ENCODE assay signal across 12 mouse cellular contexts in the genomic region with DNA sequence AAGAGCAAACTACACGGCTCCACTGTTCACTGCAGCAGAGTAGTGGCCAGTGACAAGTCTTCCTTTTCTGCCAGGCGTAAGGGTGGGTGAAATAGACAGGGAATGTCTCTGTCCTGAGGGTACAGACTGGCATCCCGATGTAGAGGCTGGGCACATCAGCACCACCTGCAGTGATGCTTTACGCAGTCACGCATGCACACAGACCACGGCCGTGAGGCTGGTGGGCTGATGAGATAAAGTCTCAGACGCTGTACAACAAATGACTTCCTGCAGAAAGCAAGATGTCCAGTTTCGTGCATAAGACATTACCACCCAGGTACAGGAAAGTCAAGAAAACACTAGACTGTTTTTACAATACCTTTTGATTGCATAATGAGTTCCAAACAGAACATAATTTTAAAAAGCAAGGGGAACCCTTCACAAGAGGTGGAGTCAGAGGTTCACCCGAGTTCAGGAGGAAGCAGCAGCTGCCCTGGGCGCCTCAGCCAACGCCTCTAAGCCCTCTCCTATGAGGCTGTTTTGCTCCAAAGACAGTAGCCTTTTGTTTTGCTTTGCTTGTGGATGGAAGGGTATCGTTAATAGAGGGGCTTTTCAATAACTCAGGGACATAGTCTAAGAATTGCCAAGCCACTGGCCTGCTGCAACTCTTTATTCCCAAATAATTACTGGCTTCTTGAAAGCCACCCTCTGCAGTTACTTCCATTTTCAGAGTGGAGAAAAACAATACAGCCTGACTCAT. TPM values are rescaled to one million over a fixed set of nuclear protein-coding genes. Genes with fewer than 3 reads are reported as not detected.
DNase-seq lines count a peak whose midpoint lies in the region; ATAC-seq and TF ChIP-seq lines count a peak whose summit lies in the region.
"Had no signal": no experiment of that assay in that cellular context is flagged by ENCODE, and none has a peak within 500 bp of the region (broad histone marks: within the 10 kb centered on the region; RNA-seq: fewer than 3 reads in every experiment).

No protein-coding gene starts in this region.

- WGBS in heart, adult 2 months, result 55% methylated on average over 13 of the region's 13 CpGs
- WGBS in embryonic facial prominence, embryonic 14.5 days, result 41% methylated on average over 13 of the region's 13 CpGs
- 49% methylated on average over 13 of the region's 13 CpGs for WGBS in limb, embryonic 15.5 days

- intact Hi-C loops in heart, adult 2 months (cut with DNase I), result no loop called here

- TF ChIP-seq POLR2A in heart, adult 2 months (IDR thresholded peaks at IDR 0.05; ENCODE audit: insufficient read depth, low read depth, low read length), result no peak

- no peak for TF ChIP-seq CTCF in heart, adult 2 months (IDR thresholded peaks at IDR 0.05)
- no peak for TF ChIP-seq CTCF in G1E (IDR thresholded peaks at IDR 0.05; ENCODE audit: low read depth, low read length)

- H3K36me3 ChIP-seq in heart, adult 2 months (ENCODE audit: control insufficient read depth, insufficient read depth, low read length), result peaks cover 2% of the 10 kb centered on the region; the same call in 1 of the 2 replicates
- no peaks in the 10 kb centered on the region for H3K36me3 ChIP-seq in G1E (replicated peaks)
- H3K36me3 ChIP-seq in embryonic facial prominence, embryonic 14.5 days (ENCODE audit: control insufficient read depth, insufficient read depth, low read length), result no peaks in the 10 kb centered on the region
- no peaks in the 10 kb centered on the region; the same call in 1 of the 2 replicates for H3K36me3 ChIP-seq in limb, embryonic 15.5 days
- H3K36me3 ChIP-seq: lung, embryonic 15.5 days had no signal

- peaks cover 1% of the 10 kb centered on the region; the same call in 1 of the 2 replicates for H3K4me1 ChIP-seq in heart, adult 2 months (ENCODE audit: control insufficient read depth, insufficient read depth, low read length)
- peaks cover 61% of the 10 kb centered on the region for H3K4me1 ChIP-seq in G1E (ENCODE audit: insufficient read depth, low read depth, low read length)
- no peaks in the 10 kb centered on the region for H3K4me1 ChIP-seq in embryonic facial prominence, embryonic 14.5 days (ENCODE audit: control insufficient read depth, insufficient read depth, low read length)
- H3K4me1 ChIP-seq in limb, embryonic 15.5 days, result peaks cover 11% of the 10 kb centered on the region; the same call in 1 of the 2 replicates
- H3K4me1 ChIP-seq: lung, embryonic 15.5 days had no signal

- ATAC-seq in G1E (ENCODE audit: extremely low read depth, insufficient number of reproducible peaks, low FRiP score, poor library complexity, severe bottlenecking), result no peak; the same call in 1 of the 2 replicates
- ATAC-seq in embryonic facial prominence, embryonic 14.5 days (ENCODE audit: low read depth), result no peak
- no peak for ATAC-seq in limb, embryonic 15.5 days (ENCODE audit: insufficient number of reproducible peaks, low FRiP score, low TSS enrichment, low read depth)
- ATAC-seq: CD4-positive, CD25-positive, alpha-beta regulatory T cell, adult 4 months had no signal

- H3K79me2 ChIP-seq in heart, adult 2 months (replicated peaks; ENCODE audit: control insufficient read depth, insufficient read depth, low read length), result peaks cover 4% of the 10 kb centered on the region; the same call in 1 of the 2 replicates

- H3K27ac ChIP-seq in heart, adult 2 months, result peak overlapping the region; percentile 3
- H3K27ac ChIP-seq in embryonic facial prominence, embryonic 14.5 days (replicated peaks; ENCODE audit: low read depth, low read length), result peak overlapping the region; percentile 17; the same call in 1 of the 2 replicates
- peak overlapping the region; percentile 48 for H3K27ac ChIP-seq in limb, embryonic 15.5 days
- H3K27ac ChIP-seq: lung, embryonic 15.5 days had no signal

- H3K4me2 ChIP-seq in embryonic facial prominence, embryonic 14.5 days (ENCODE audit: low read depth, low read length), result no peak overlapping the region
- no peak overlapping the region for H3K4me2 ChIP-seq in limb, embryonic 15.5 days
- H3K4me2 ChIP-seq: lung, embryonic 15.5 days had no signal

- TF ChIP-seq EP300 in heart, adult 2 months (IDR thresholded peaks at IDR 0.05; ENCODE audit: insufficient read depth, low read depth, low read length), result no peak

- H3K9ac ChIP-seq in heart, adult 2 months (ENCODE audit: low read depth, low read length), result no peak overlapping the region
- H3K9ac ChIP-seq in embryonic facial prominence, embryonic 14.5 days (ENCODE audit: low read depth, low read length), result no peak overlapping the region
- H3K9ac ChIP-seq in limb, embryonic 15.5 days, result no peak overlapping the region
- H3K9ac ChIP-seq: lung, embryonic 15.5 days had no signal

- no peaks in the 10 kb centered on the region for H3K27me3 ChIP-seq in heart, adult 2 months (ENCODE audit: control insufficient read depth, insufficient read depth, low read length)
- H3K27me3 ChIP-seq in G1E (ENCODE audit: insufficient read depth, low read length), result no peaks in the 10 kb centered on the region
- no peaks in the 10 kb centered on the region for H3K27me3 ChIP-seq in embryonic facial prominence, embryonic 14.5 days (replicated peaks; ENCODE audit: control insufficient read depth, insufficient read depth, low read length)
- no peaks in the 10 kb centered on the region for H3K27me3 ChIP-seq in limb, embryonic 15.5 days
- H3K27me3 ChIP-seq: lung, embryonic 15.5 days had no signal

- no peaks in the 10 kb centered on the region for H3K9me3 ChIP-seq in G1E (replicated peaks)
- H3K9me3 ChIP-seq in embryonic facial prominence, embryonic 14.5 days (ENCODE audit: control insufficient read depth, low read length), result no peaks in the 10 kb centered on the region
- H3K9me3 ChIP-seq in limb, embryonic 15.5 days, result no peaks in the 10 kb centered on the region
- H3K9me3 ChIP-seq: lung, embryonic 15.5 days had no signal

- H3K4me3 ChIP-seq in heart, adult 2 months, result no peak overlapping the region
- H3K4me3 ChIP-seq in G1E (ENCODE audit: low read depth, low read length), result peak overlapping the region; percentile 44; the same call in 1 of the 2 replicates
- H3K4me3 ChIP-seq in embryonic facial prominence, embryonic 14.5 days (ENCODE audit: low read depth, low read length), result no peak overlapping the region
- H3K4me3 ChIP-seq in limb, embryonic 15.5 days, result no peak overlapping the region
- H3K4me3 ChIP-seq: lung, embryonic 15.5 days had no signal

- DNase-seq in heart, adult 2 months, result peak in 1 of 2 experiments; percentile 20
- no peak for DNase-seq in heart, adult 8-10 months (ENCODE audit: low spot score)
- DNase-seq in G1E (ENCODE audit: low spot score), result no peak
- DNase-seq in embryonic facial prominence, embryonic 14.5 days (ENCODE audit: low spot score), result peak; percentile 27
- no peak for DNase-seq in ovary, adult 18-20 months (ENCODE audit: low spot score)
- no peak for DNase-seq in layer of hippocampus, postnatal 10 days (ENCODE audit: low spot score in 2 of 2)
- DNase-seq in adrenal gland, adult 2 months, result no peak
- DNase-seq: right cerebral cortex, postnatal 4 days had no signal

RNA-seq across cellular contexts. Expression of gene Fam234a, which starts 8.8 kb away (rescaled TPM):
- total RNA-seq in heart, adult 2 months (2021), result 100 to 1,000 TPM; 113 to 128 TPM
- 93.1 and 118 TPM in 2 replicates for polyA plus RNA-seq in heart, adult 2 months (2012; rRNA removed)
- 100 to 1,000 TPM; 118 to 143 (median 133) TPM for total RNA-seq in heart, adult 8-10 months (2022)
- total RNA-seq in G1E (2014; fragmentation: Nextera tagmentation) (5.5 and 7.0 TPM in 2 replicates), G1E (2017) (3.0 and 3.2 TPM in 2 replicates)
- polyA plus RNA-seq in G1E (2012), result 2.9 and 4.2 TPM in 2 replicates
- 39.4 and 42.3 TPM in 2 replicates for polyA plus RNA-seq in embryonic facial prominence, embryonic 14.5 days (2014; fragmentation: Nextera tagmentation; extraction: Ambion mirVana)
- 60.6 and 64.2 TPM in 2 replicates for polyA plus RNA-seq in limb, embryonic 15.5 days (2015; fragmentation: Nextera tagmentation; extraction: Ambion mirVana)
- 10 to 100 TPM; 19.9 to 23.3 TPM for total RNA-seq in layer of hippocampus, postnatal 10 days (2021)
- total RNA-seq in adrenal gland, adult 2 months (2021), result 100 to 1,000 TPM; 110 to 137 TPM
- polyA plus RNA-seq in adrenal gland, adult 2 months (2012; rRNA removed), result 103 and 112 TPM in 2 replicates

RNA-seq across cellular contexts. Expression of gene Luc7l, which starts 17.4 kb away (rescaled TPM):
- 10 to 100 TPM; 13.2 to 16.3 TPM for total RNA-seq in heart, adult 2 months (2021)
- polyA plus RNA-seq in heart, adult 2 months (2012; rRNA removed), result 13.6 and 22.9 TPM in 2 replicates
- 10 to 100 TPM in 3 of 4 experiments, 1 to 10 TPM in 1; 10.0 to 16.5 (median 13.8) TPM for total RNA-seq in heart, adult 8-10 months (2022)
- total RNA-seq in G1E (2014; fragmentation: Nextera tagmentation) (85.2 and 96.8 TPM in 2 replicates), G1E (2017) (85.3 and 85.9 TPM in 2 replicates)
- 40.9 and 45.0 TPM in 2 replicates for polyA plus RNA-seq in G1E (2012)
- polyA plus RNA-seq in embryonic facial prominence, embryonic 14.5 days (2014; fragmentation: Nextera tagmentation; extraction: Ambion mirVana), result 77.8 and 83.3 TPM in 2 replicates
- 96.4 and 102 TPM in 2 replicates for polyA plus RNA-seq in limb, embryonic 15.5 days (2015; fragmentation: Nextera tagmentation; extraction: Ambion mirVana)
- total RNA-seq in layer of hippocampus, postnatal 10 days (2021), result 10 to 100 TPM; 85.3 to 93.4 TPM
- 10 to 100 TPM; 44.3 to 58.6 TPM for total RNA-seq in adrenal gland, adult 2 months (2021)
- polyA plus RNA-seq in adrenal gland, adult 2 months (2012; rRNA removed), result 26.4 and 30.5 TPM in 2 replicates

RNA-seq across cellular contexts. Expression of gene Arhgdig, which starts 27.7 kb away (rescaled TPM):
- under 1 TPM; 0.36 to 0.47 TPM for total RNA-seq in heart, adult 2 months (2021)
- polyA plus RNA-seq in heart, adult 2 months (2012; rRNA removed), result 1.00 and 1.5 TPM in 2 replicates
- under 1 TPM; 0.26 to 0.94 (median 0.76) TPM for total RNA-seq in heart, adult 8-10 months (2022)
- total RNA-seq in G1E (2014; fragmentation: Nextera tagmentation) (4.4 and 6.2 TPM in 2 replicates), G1E (2017) (5.2 and 5.7 TPM in 2 replicates)
- polyA plus RNA-seq in G1E (2012), result 17.6 and 21.5 TPM in 2 replicates
- 34.0 and 39.2 TPM in 2 replicates for polyA plus RNA-seq in embryonic facial prominence, embryonic 14.5 days (2014; fragmentation: Nextera tagmentation; extraction: Ambion mirVana)
- 6.5 and 7.7 TPM in 2 replicates for polyA plus RNA-seq in limb, embryonic 15.5 days (2015; fragmentation: Nextera tagmentation; extraction: Ambion mirVana)
- total RNA-seq in layer of hippocampus, postnatal 10 days (2021), result 100 to 1,000 TPM; 199 to 205 TPM
- 10 to 100 TPM; 11.4 to 16.3 TPM for total RNA-seq in adrenal gland, adult 2 months (2021)
- polyA plus RNA-seq in adrenal gland, adult 2 months (2012; rRNA removed), result 9.8 and 13.7 TPM in 2 replicates
- polyA plus RNA-seq: CD4-positive, CD25-positive, alpha-beta regulatory T cell, adult 4 months had no signal

RNA-seq across cellular contexts. Expression of gene Rgs11, which starts 32.5 kb away (rescaled TPM):
- under 1 TPM; 0.31 to 0.34 TPM for total RNA-seq in heart, adult 2 months (2021)
- polyA plus RNA-seq in heart, adult 2 months (2012; rRNA removed), result 1.8 and 3.5 TPM in 2 replicates
- total RNA-seq in heart, adult 8-10 months (2022), result 1 to 10 TPM in 2 of 4 experiments, under 1 TPM in 1, not detected in 1; 0.16 to 1.4 (median 1.0) TPM
- total RNA-seq in G1E (2014; fragmentation: Nextera tagmentation) (21.2 and 37.9 TPM in 2 replicates), G1E (2017) (14.7 and 18.4 TPM in 2 replicates)
- 29.5 and 34.9 TPM in 2 replicates for polyA plus RNA-seq in G1E (2012)
- polyA plus RNA-seq in embryonic facial prominence, embryonic 14.5 days (2014; fragmentation: Nextera tagmentation; extraction: Ambion mirVana), result 8.5 and 13.2 TPM in 2 replicates
- 8.7 and 9.6 TPM in 2 replicates for polyA plus RNA-seq in limb, embryonic 15.5 days (2015; fragmentation: Nextera tagmentation; extraction: Ambion mirVana)
- total RNA-seq in layer of hippocampus, postnatal 10 days (2021), result 10 to 100 TPM; 63.0 to 81.1 TPM
- total RNA-seq in adrenal gland, adult 2 months (2021), result 10 to 100 TPM; 31.9 to 37.2 TPM
- 147 and 149 TPM in 2 replicates for polyA plus RNA-seq in adrenal gland, adult 2 months (2012; rRNA removed)

RNA-seq across cellular contexts. Expression of gene Pdia2, which starts 36.4 kb away (rescaled TPM):
- not detected for total RNA-seq in heart, adult 2 months (2021)
- polyA plus RNA-seq in heart, adult 2 months (2012; rRNA removed), result not detected in 2 replicates
- total RNA-seq in heart, adult 8-10 months (2022), result not detected
- total RNA-seq in G1E (2014; fragmentation: Nextera tagmentation) (1.6 and 2.0 TPM in 2 replicates), G1E (2017) (0.11 and 1.0 TPM in 2 replicates)
- polyA plus RNA-seq in G1E (2012), result 0.65 and 0.74 TPM in 2 replicates
- 0.43 and 0.85 TPM in 2 replicates for polyA plus RNA-seq in embryonic facial prominence, embryonic 14.5 days (2014; fragmentation: Nextera tagmentation; extraction: Ambion mirVana)
- polyA plus RNA-seq in limb, embryonic 15.5 days (2015; fragmentation: Nextera tagmentation; extraction: Ambion mirVana), result 0.40 TPM in 2 replicates
- under 1 TPM; 0.29 to 0.89 TPM for total RNA-seq in layer of hippocampus, postnatal 10 days (2021)
- total RNA-seq in adrenal gland, adult 2 months (2021), result 1 to 10 TPM in 1 of 2 experiments, under 1 TPM in 1; 0.63 to 1.3 TPM
- 0.44 and 0.56 TPM in 2 replicates for polyA plus RNA-seq in adrenal gland, adult 2 months (2012; rRNA removed)
- total RNA-seq: heart, postnatal 36 days had no signal
- polyA plus RNA-seq: CD4-positive, CD25-positive, alpha-beta regulatory T cell, adult 4 months had no signal

Comparison
In these comparisons a context has a peak if more than half of its experiments do, and no peak if none do; other contexts are left out.
1. RNA of gene Fam234a, which starts 8.8 kb away (total RNA-seq): 118 to 143 TPM in heart, adult 8-10 months, 110 to 137 TPM in adrenal gland, adult 2 months and 113 to 128 TPM in heart, adult 2 months; 19.9 to 23.3 TPM in layer of hippocampus, postnatal 10 days and 3.0 to 7.0 TPM in G1E; every median in the first group is over 4 times any median in the second.
2. RNA of gene Arhgdig, which starts 27.7 kb away (total RNA-seq): 199 to 205 TPM in layer of hippocampus, postnatal 10 days; 11.4 to 16.3 TPM in adrenal gland, adult 2 months, 4.4 to 6.2 TPM in G1E, 0.26 to 0.94 TPM in heart, adult 8-10 months and 0.36 to 0.47 TPM in heart, adult 2 months; every median in the first group is over 10 times any median in the second.
3. Peak in every context shown above with its lines, with median percentiles within 50 percentile points of each other: H3K27ac ChIP-seq.